Mouse (Mus musculus) left cerebral cortex, adult 2 months (tissue): Measurements from ENCODE around the gene Sox13. TPM values are rescaled to one million over a fixed set of nuclear protein-coding genes. Genes with fewer than 3 reads are reported as not detected.
"Not testable (repeated sequence)": the region's sequence is repeated elsewhere in the genome, so short reads cannot be mapped to it uniquely, and the experiment has no call there.

Experiments
- DNase-seq, 2 experiments: peaks; one replicate each; pipeline ENCODE4 v3.0.0; 2021 to 2022; ENCODE audit warnings: low spot score in 2 of 2, mixed read lengths in 1 of 2; ENCODE audit errors: extremely low spot score in 1 of 2
- H3K27ac ChIP-seq: fragments of 200-600 bp; 2 replicates; pipeline ENCODE4 v1.8.1; 2022
- H3K4me3 ChIP-seq: fragments of 200-600 bp; 2 replicates; pipeline ENCODE4 v1.8.1; 2022
- CTCF ChIP-seq: fragments of 200-600 bp; IDR thresholded peaks from 2 replicates; pipeline ENCODE4 v1.8.1; 2022; ENCODE audit warnings: antibody characterized with exemption, mild to moderate bottlenecking, moderate library complexity
- intact Hi-C: fragments of 180-260 bp; cut with DNase I; formaldehyde crosslinking; loops from one replicate; pipeline ENCODE4 v1.15.1; 2025
- total RNA-seq, 2 experiments: library from RNA; stranded (reverse); gene quantifications; 2 replicates each; pipeline ENCODE4 v1.2.3; 2021

Gene Sox13
- total RNA-seq, 2 experiments from 2014 or later = 8.9 to 9.3 TPM

DNA sequence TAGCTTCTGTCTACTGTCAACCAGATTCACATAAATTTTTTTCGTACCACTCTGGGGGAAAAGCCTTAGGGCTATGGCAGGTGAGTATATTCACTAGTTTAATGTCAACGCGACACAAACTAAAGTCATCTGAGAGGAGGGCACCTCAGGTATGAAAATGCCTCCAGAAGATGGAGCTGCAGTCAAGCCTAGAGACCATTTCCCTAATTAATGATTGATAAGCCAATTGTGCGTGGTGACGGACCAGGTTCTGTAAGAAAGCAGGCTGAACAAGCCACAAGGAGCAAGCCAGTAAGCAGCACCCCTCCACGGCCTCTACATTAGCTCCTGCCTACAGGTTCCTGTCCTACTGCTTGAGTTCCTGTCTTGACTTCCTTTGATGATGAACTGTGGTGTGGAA, 63.2 kb downstream of the Sox13 start:
- H3K4me3 ChIP-seq = no peak overlapping the region
- TF ChIP-seq CTCF = no peak
- intact Hi-C loops = loop anchor here (10.0 kb wide), 1 partner anchor 316 kb away; the partner anchor contains the start of gene Pik3c2b
- H3K27ac ChIP-seq = no peak overlapping the region
- DNase-seq = no peak

DNA sequence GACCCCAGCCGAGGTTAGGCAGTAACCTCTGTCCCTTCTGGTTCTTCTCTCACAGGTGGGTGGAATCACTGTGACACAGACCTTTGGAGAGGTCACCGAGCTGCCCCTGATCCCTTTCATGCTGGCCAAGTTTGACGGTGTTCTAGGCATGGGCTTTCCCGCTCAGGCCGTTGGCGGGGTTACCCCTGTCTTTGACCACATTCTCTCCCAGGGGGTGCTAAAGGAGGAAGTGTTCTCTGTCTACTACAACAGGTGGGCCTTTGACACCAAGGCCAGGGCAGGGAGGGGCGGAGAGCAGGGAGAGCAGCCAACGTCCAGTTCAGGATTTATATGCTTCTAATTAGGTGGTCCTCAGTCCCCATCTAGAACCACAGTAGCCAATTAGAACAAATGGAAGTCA, 67.8 kb downstream of the Sox13 start:
- no peak overlapping the region for H3K4me3 ChIP-seq
- no peak overlapping the region for H3K27ac ChIP-seq
- no peak for DNase-seq
- TF ChIP-seq CTCF = no peak
- intact Hi-C loops = no loop called here

DNA sequence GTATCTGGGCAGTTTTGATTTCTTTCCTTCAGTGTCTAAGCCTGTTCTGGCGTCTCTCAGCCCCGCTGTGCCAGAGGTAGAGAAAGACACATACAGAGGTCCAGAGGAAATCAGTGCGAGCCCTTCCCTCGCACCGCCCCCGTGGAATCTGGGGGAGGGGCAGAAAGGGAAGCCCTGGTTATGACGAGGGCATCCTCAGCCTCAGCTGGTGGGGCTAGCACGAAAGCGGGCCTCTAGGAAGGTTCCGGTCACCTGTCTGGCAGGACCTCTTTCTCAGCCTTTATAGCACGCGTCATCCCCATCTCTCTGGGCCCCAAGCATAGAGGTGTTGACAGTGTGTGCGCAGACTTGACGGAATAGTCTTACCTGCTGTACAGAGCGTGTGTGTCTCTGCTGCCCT, 68.3 kb downstream of the Sox13 start:
- intact Hi-C loops = no loop called here
- TF ChIP-seq CTCF = no peak
- no peak for DNase-seq
- H3K4me3 ChIP-seq = no peak overlapping the region
- H3K27ac ChIP-seq = no peak overlapping the region

DNA sequence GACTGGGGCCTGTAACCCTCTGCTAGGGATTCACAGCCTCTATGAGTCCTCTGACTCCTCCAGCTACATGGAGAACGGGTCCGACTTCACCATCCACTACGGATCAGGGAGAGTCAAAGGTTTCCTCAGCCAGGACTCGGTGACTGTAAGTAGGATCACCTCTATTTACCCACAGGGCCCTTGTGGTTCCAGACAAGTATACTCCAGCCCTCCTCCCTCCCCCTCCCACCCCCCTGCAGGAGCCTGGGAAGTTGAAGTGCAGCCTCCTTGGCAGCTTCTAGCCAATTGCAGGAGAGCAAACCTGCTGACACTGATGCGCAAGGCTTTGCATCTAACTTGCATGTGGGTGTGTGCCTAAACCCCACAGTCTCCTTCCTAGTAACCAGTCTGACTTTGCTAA, 68.7 kb downstream of the Sox13 start:
- no peak for DNase-seq
- Histone ChIP-seq H3K4me3 (no peak overlapping the region), H3K27ac (no peak overlapping the region)
- intact Hi-C loops = no loop called here
- TF ChIP-seq CTCF = no peak

DNA sequence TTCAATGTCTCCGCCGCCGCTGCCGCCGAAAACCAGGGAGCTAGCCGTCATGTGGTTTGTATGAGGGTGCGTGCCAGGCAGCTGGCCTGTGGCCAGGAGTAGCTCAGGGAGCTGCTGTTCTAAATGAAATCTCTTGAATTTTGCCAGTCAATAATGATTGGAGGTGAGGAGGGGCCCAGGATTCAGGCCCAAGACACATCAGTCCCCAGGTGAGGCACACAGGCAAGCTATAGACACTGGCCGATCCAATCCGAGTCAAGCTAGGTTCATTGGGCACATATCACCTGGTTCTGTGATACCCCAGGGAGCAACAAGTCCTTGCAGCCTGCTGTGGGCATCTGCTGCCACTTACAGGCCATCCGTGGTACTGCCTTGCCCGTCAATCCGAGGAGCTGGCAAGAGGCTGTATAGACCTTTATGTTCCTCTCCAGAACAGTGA, 70.8 kb downstream of the Sox13 start:
- no peak overlapping the region for H3K4me3 ChIP-seq
- no peak; the same call in none of the 2 replicates for TF ChIP-seq CTCF

DNA sequence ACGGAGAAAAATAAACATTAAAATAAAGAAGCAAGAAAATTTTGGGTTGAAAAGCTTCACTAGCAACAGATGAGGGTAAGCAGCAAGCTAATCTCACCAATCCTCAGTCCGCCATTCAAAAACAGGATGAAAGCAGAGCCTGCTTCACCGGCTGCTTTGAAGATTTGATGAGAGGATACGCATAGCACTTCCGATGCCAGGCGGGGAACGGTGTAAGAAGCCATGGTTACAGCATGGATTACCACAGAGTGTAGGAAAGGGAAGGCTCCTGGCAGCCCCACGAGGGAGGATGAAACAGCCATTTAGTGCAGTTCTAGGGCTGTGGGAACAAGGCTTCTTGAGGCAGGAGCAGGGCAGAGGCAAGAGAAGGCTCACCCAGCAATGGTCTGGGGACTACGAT, 72.4 kb downstream of the Sox13 start:
- DNase-seq = no peak
- no peak for TF ChIP-seq CTCF
- no peak overlapping the region for H3K4me3 ChIP-seq
- no peak overlapping the region for H3K27ac ChIP-seq
- intact Hi-C loops = loop anchor here (5.0 kb wide), 1 partner anchor 204 kb away; no protein-coding TSS in a partner anchor

More for the DNA sequence above, 70.8 kb downstream of the Sox13 start:
- DNase-seq = peak; percentile 84 to 91
- no peak overlapping the region for H3K27ac ChIP-seq
- intact Hi-C loops = loop anchor here (1.0 to 5.0 kb wide), 3 partner anchors 39 to 206 kb away; no protein-coding TSS in a partner anchor

DNA sequence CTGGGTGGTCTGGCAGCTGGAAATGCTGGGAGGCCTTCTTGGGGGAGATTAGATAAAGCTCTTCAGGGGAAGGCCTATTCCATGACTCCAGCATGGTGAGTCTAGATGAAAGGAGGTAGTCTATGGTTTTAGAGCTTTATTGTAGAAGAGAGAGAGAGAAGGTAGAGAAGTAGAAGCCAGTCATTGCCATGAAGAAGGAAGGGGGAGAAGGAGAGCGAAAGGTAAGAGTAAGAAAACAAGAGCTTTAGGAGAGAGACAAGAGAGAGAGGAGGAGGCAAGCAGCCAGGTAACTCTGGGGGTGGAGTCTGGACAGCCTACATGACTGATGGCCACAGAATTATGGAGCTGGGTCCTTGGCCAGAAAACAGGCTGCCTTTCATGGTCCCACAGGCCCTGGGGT, 74.0 kb downstream of the Sox13 start, which contains the start of gene Ren1:
Ren1 (plus strand) TSS at position 301 of the 400 bp plus-strand sequence.
- Histone ChIP-seq H3K27ac (no peak within 1 kb of the TSS), H3K4me3 (no peak within 1 kb of the TSS)
- no peak for TF ChIP-seq CTCF
- intact Hi-C loops = loop anchor here (5.0 kb wide), 1 partner anchor 203 kb away; no protein-coding TSS in a partner anchor
- no peak for DNase-seq

DNA sequence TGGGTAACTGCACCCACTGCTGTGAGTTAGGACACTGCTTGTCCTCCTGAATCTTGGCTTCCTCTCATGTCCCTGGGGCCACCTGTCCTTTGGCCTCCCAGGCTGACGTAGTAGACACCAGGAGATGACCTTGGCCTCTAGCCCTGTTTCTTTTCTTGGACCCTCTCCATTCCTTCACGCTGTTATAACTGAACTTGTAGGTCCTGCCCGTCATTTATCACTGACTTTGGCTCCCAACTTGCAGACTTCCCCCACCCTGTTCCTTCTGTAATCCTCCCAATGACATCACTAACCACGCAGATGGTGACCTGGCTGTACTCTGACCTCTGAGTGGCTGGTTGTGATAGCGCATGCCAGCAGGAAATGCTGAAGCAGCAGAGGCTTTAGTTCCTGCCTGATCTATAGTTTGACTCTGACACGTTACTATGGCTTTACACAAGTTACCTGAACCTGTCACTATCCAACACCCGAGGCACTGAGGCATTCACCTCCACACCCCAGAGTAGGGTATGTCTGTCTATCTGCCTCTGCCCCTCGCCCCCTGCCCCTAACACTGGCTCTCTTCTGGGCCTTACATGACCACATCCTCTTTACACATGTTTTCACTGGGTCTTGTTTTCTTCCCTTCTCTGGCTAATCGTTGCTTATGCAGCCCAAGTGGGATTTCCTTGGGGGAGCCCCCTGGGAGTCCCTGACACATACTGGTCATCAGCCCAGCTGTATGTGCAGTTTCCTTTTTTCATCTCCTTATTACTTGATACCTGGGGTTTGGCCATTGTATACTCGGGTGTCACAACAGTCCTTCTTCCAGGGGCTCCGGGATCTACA, 76.3 kb downstream of the Sox13 start:
- no peak for TF ChIP-seq CTCF
- Histone ChIP-seq H3K27ac (no peak overlapping the region), H3K4me3 (no peak overlapping the region)
- intact Hi-C loops = no loop called here
- DNase-seq = no peak

DNA sequence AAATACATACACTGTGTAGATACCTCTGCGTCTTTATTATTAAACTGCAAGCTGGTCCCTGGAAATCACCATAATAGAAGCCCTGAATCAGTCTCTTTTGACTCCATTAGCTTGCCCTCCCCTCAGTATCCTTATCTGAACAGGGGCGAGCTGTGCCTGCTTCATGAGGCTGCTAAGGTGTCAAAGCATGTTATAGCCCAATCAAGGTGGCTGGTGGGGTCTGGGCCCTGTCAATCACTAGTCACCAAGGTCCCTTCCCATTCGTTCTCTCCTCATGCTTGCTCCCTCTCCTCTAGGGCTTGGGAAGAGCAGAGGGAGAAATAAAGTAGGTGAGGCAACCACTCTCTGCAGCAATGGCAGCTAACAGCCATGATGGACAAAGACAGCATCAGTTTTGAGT, 77.0 kb downstream of the Sox13 start:
- intact Hi-C loops = no loop called here
- no peak for TF ChIP-seq CTCF
- H3K27ac ChIP-seq = no peak overlapping the region
- DNase-seq = no peak
- no peak overlapping the region for H3K4me3 ChIP-seq

DNA sequence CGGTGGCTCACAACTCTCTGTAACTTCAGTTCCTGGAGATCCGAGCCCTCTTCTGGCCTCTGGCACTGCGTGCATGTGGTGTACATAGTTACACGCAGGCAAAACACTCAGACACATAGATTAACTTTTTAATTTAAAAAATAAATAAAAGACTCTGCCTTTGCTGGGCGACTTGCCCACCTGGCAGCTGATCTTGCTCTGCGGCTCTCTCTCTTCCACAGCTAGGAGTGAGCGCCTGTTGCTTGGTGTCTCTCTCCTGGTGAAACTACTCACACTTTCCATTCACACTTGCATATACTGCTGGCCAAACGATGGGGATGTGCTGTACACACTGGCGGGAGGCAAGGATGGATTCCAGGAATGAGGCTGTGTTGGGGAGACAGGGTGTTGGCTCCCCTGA, 77.6 kb downstream of the Sox13 start:
- TF ChIP-seq CTCF = no peak
- intact Hi-C loops = no loop called here
- H3K4me3 ChIP-seq = no peak overlapping the region
- no peak for DNase-seq
- no peak overlapping the region for H3K27ac ChIP-seq

DNA sequence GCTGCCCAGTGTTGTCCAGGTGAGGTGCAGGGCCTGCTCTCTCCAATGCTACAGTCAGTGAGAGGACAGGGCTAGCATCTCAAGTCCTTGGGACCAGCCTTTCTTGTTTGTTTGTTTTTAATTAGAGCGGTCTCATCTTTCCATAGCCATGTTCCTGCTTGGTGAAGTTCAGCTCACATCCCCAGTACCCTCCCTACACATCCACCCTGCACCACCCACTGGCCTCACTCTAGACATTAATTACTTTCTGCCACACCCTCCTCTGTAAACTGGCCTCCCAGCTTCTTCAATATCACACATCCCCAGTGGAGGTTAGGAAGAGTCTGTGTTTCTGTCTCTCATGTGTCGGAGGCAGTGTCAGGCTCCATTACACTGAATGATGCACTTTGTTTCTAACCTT, 79.8 kb downstream of the Sox13 start:
- no peak overlapping the region for H3K4me3 ChIP-seq
- intact Hi-C loops = no loop called here
- no peak overlapping the region for H3K27ac ChIP-seq
- DNase-seq = no peak
- TF ChIP-seq CTCF = no peak

DNA sequence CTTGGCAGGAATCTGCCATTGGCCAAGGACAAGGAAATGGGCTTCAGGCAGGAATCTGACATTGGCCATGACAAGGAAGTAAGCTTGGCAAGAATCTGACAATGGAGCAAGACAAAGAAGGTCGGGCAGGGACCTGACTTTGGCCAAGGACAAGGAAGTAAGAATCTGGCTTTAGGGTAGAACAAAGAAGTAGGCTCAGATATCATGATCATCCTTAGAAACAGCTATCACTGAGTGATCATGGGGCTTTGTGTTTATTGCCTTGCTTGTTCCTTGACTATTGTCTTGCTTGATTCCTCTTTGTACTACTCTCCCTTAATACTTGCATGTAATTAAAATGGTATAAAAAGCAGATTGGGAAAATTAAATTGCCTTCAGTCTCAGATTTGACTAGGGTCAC, 83.8 kb downstream of the Sox13 start:
- H3K27ac ChIP-seq, H3K4me3 ChIP-seq, DNase-seq, intact Hi-C loops: not testable (repeated sequence)

DNA sequence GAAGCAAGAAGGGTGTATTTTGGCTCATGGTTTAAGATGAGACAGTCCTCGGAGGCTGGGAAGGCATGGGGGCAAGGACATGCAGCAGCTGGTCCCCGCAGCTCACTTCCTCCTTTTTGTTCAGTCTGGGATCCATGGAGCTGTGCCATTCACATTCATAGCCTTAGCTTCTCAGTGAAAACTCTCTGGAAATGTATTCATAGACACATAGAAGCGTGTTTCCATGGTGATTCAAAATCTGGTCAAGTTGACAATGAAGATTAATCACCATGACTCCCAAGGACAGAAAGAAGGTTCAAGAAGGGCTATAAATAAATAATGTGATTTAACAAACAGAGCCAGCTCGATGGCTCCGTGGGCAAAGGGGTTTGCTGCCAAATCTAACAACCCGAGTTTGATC, 90.2 kb downstream of the Sox13 start:
- no peak for DNase-seq
- intact Hi-C loops = no loop called here
- H3K4me3 ChIP-seq = no peak overlapping the region
- H3K27ac ChIP-seq = no peak overlapping the region
- no peak for TF ChIP-seq CTCF
